Mouse (Mus musculus) frontal cortex, adult 2 months (tissue): Measurements from ENCODE around the gene Paqr4. TPM values are rescaled to one million over a fixed set of nuclear protein-coding genes. Genes with fewer than 3 reads are reported as not detected.

Experiments used
- DNase-seq, 2 experiments: peaks; one replicate each; pipeline ENCODE4 v3.0.0; 2022; ENCODE audit warnings: low spot score in 1 of 2; ENCODE audit errors: extremely low spot score in 1 of 2
- polyA plus RNA-seq: library from polyadenylated mRNA; depleted of rRNA; stranded (reverse); fragments of >200 nt; gene quantifications from 2 replicates; pipeline ENCODE4 v1.2.3, GENCODE M21; 2012

The Paqr4 gene
- polyA plus RNA-seq, 1 experiment: 47.2 TPM

GRCm38 (mm10) chr17:23730441-23730840, 10.2 kb downstream of the Paqr4 start:
- DNase-seq: no peak

GRCm38 (mm10) chr17:23726758-23727142, 13.9 kb downstream of the Paqr4 start:
- DNase-seq: peak in 1 of 2 experiments; percentile 63

- DNase-seq: peak; percentile 80 to 95
These were observed 14.5 kb downstream of the Paqr4 start, which contains the start of gene Pkmyt1 for GRCm38 (mm10) chr17:23725999-23726757. Gene Pkmyt1 (plus strand): TSS chr17:23726336.

- no peak for DNase-seq
These were observed 15.2 kb downstream of the Paqr4 start for GRCm38 (mm10) chr17:23725477-23725876.

- DNase-seq: no peak
These were observed 18.1 kb downstream of the Paqr4 start, which contains the start of gene 1520401A03Rik for GRCm38 (mm10) chr17:23722376-23723125. Gene 1520401A03Rik (minus strand): TSS chr17:23722783.

GRCm38 (mm10) chr17:23721886-23722285, 18.8 kb downstream of the Paqr4 start:
- DNase-seq: no peak

- DNase-seq: no peak
These were observed 21.2 kb downstream of the Paqr4 start for GRCm38 (mm10) chr17:23719455-23719854.

- no peak for DNase-seq
These were observed 23.7 kb downstream of the Paqr4 start for GRCm38 (mm10) chr17:23717003-23717402.

- peak; percentile 41 to 83 for DNase-seq
These were observed 34.5 kb downstream of the Paqr4 start for GRCm38 (mm10) chr17:23706212-23706611.

GRCm38 (mm10) chr17:23705525-23706104, 35.1 kb downstream of the Paqr4 start:
- no peak for DNase-seq

- DNase-seq: peak in 1 of 2 experiments; percentile 50
These were observed 35.9 kb downstream of the Paqr4 start for GRCm38 (mm10) chr17:23704741-23705140.

GRCm38 (mm10) chr17:23703301-23703700, 37.4 kb downstream of the Paqr4 start:
- peak in 1 of 2 experiments; percentile 56 for DNase-seq

- DNase-seq: peak; percentile 84 to 92
These were observed 40.6 kb downstream of the Paqr4 start for GRCm38 (mm10) chr17:23700079-23700478.

- peak in 1 of 2 experiments; percentile 33 for DNase-seq
These were observed 41.3 kb downstream of the Paqr4 start for GRCm38 (mm10) chr17:23699131-23700077.

GRCm38 (mm10) chr17:23695801-23696200, 44.9 kb downstream of the Paqr4 start:
- DNase-seq: no peak

GRCm38 (mm10) chr17:23694491-23694890, 46.2 kb downstream of the Paqr4 start:
- DNase-seq: no peak
